Mouse (Mus musculus): ENCODE measurements at regions not wholly inside any gene's neighbourhood (a gene's known extent, or its start where the extent isn't known, plus 50 kb on each side); places are given as distances from the start of the nearest gene placed in this dataset.

GRCm38 (mm10) chr16:86117959-86118358, 216.3 kb upstream of the Adamts5 start:
- DNase-seq: no peak

GRCm38 (mm10) chr16:86115587-86116376, 214.2 kb upstream of the Adamts5 start:
- DNase-seq: no peak

GRCm38 (mm10) chr16:86094461-86094860, 192.8 kb upstream of the Adamts5 start:
- no peak for DNase-seq

- DNase-seq: no peak
Observed at GRCm38 (mm10) chr16:86090175-86090574, 188.5 kb upstream of the Adamts5 start.

- no peak for DNase-seq
Observed at GRCm38 (mm10) chr16:86087421-86087820, 185.8 kb upstream of the Adamts5 start.

GRCm38 (mm10) chr16:86067628-86068364, 166.2 kb upstream of the Adamts5 start:
- no peak for DNase-seq

GRCm38 (mm10) chr16:86060087-86060486, 158.5 kb upstream of the Adamts5 start:
- no peak for DNase-seq

GRCm38 (mm10) chr16:86044695-86045094, 143.1 kb upstream of the Adamts5 start:
- DNase-seq: no peak

- no peak for DNase-seq
Observed at GRCm38 (mm10) chr16:86034772-86035171, 133.1 kb upstream of the Adamts5 start.

GRCm38 (mm10) chr16:86027700-86028099, 126.1 kb upstream of the Adamts5 start:
- DNase-seq: no peak

- no peak for DNase-seq
Observed at GRCm38 (mm10) chr16:86015336-86015735, 113.7 kb upstream of the Adamts5 start.

GRCm38 (mm10) chr16:86011051-86011450, 109.4 kb upstream of the Adamts5 start:
- no peak for DNase-seq

- DNase-seq: no peak
Observed at GRCm38 (mm10) chr16:86009638-86010329, 108.2 kb upstream of the Adamts5 start.

- no peak for DNase-seq
Observed at GRCm38 (mm10) chr16:86007799-86008198, 106.2 kb upstream of the Adamts5 start.

GRCm38 (mm10) chr16:86000846-86001245, 99.2 kb upstream of the Adamts5 start:
- no peak for DNase-seq

- DNase-seq: no peak
Observed at GRCm38 (mm10) chr16:85985841-85986240, 84.2 kb upstream of the Adamts5 start.

GRCm38 (mm10) chr16:85977102-85977501, 75.5 kb upstream of the Adamts5 start:
- DNase-seq: no peak

- DNase-seq: no peak
Observed at GRCm38 (mm10) chr16:85966892-85967444, 65.3 kb upstream of the Adamts5 start.

- DNase-seq: no peak
Observed at GRCm38 (mm10) chr16:85966251-85966650, 64.6 kb upstream of the Adamts5 start.

- DNase-seq: no peak
Observed at GRCm38 (mm10) chr16:85964352-85965210, 63.0 kb upstream of the Adamts5 start.

GRCm38 (mm10) chr16:85956006-85956562, 54.5 kb upstream of the Adamts5 start:
- DNase-seq: no peak

- DNase-seq: no peak
Observed at GRCm38 (mm10) chr16:85951628-85952027, 50.0 kb upstream of the Adamts5 start.

All from cerebellum, adult 9-10 months (tissue).